Mouse (Mus musculus) liver, postnatal 0 days (tissue): Measurements from ENCODE around the gene Tsc22d1.

Source experiments
- CTCF ChIP-seq: sonication (generic); IDR thresholded peaks from 2 replicates; pipeline ENCODE4 v1.5.1; 2016; ENCODE audit warnings: antibody characterized with exemption, low read depth
- EP300 ChIP-seq: IDR thresholded peaks from 2 replicates; pipeline ENCODE4 v1.6.1; 2016; ENCODE audit warnings: antibody characterized with exemption, low read depth, mild to moderate bottlenecking

GRCm38 (mm10) chr14:76476770-76477169 lies 62.0 kb downstream of the Tsc22d1 start:
- TF ChIP-seq CTCF (no peak), EP300 (no peak)
